Mouse (Mus musculus): ENCODE data around the gene Poglut1. TPM values are rescaled to one million over a fixed set of nuclear protein-coding genes. Genes with fewer than 3 reads are reported as not detected.
"Not testable (repeated sequence)": the region's sequence is repeated elsewhere in the genome, so short reads cannot be mapped to it uniquely, and the experiment has no call there.

Gene Poglut1
- total RNA-seq, 2 experiments from 2014 or later, result 14.0 to 15.5 TPM

DNA sequence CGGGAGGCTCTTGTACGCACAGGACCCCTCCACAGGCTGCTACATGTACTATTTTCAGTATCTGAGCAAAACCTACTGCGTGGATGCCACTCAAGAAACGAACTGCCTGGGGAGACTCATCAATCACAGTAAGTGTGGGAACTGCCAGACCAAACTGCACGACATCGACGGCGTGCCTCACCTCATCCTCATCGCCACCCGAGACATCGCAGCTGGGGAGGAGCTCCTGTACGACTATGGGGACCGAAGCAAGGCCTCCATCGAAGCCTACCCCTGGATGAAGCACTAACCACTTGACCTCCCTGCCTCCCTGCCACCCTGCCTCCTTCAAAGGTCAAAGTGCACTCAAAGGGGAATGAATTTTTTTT, 72.8 kb downstream of the Poglut1 start:
- intact Hi-C loops (cut with DNase I); DNase-seq: not testable (repeated sequence)

DNA sequence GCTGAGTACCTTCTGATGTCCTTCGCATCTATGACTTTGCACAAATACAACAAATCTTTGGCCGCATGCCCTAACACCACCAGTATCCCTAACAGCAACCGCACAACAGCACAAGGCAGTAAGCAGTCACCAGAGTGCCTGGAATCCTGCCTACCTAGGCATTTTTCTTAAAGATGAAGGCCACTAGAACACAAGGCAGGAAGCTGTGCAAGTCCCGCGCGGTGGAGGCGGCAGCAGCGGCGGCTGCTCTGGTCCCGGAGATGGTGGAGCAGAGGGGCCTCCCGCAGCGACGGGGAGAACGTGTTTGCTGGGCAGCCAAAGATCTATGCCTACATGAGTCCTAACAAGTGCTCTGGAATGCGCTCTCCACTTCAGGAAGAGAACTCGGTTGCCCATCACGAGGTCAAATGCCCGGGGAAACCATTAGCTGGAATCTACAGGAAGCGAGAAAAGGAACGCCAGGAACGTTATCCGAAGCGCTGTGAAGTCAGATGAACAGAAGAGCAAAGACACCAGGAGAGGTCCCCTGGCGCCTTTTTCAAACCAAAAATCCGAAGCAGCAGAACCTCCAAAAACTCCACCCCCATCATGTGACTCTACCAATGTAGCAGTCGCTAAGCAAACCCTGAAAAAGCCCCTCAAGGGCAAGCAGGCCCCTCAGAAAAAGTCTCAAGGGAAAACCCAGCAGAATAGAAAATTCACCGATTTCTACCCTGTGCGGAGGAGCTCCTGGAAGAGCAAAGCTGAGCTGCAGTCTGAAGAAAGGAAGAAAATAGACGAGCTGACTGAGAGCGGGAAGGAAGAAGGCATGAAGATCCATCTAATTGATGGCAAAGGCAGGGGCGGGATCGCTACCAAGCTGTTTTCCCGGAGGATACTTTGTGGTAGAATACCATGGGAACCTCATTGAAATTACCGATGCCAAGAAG, 73.5 kb downstream of the Poglut1 start:
- intact Hi-C loops (cut with DNase I), result no loop called here
- peak; percentile 59 to 70 for DNase-seq

DNA sequence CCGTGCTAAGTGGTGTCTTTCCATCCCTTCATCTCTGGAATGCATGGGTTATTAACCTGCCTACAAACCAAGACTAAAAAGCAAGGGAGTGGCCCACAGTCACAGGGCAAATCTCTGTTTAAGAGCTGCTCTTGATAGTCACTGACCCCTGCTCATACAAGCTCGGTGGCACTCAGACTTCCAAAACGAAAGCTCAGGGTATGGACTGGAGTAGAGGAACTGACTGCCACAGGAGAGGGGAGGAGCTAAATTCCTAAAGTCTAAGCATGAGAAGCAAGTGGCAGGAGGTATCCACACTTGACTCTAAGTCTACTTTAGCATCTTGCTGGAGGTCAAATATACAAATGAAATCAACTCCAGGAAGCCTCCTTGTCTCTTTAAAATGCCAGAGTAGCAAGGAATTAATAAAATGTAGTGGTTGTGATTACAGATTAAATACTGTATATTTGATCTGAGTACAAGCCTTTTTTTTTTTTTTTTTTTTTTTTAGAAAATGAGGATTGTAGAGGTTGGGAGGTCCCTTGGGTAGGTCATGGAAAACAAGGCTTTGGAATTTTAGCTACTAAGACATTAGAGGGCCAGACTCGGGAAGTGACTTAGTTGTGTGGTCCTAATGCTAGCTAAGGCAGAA, 74.3 kb downstream of the Poglut1 start:
- DNase-seq, result no peak
- intact Hi-C loops (cut with DNase I), result no loop called here

Other genes with a start within 250 kb of the Poglut1 start
- not detected for gene Maats1, start 208.1 kb downstream of the Poglut1 start, total RNA-seq (2021)
- gene Cox17, start 203.3 kb downstream of the Poglut1 start, total RNA-seq (2021), result 100 to 1,000 TPM; 250 to 263 TPM
- gene Gm21987, start 203.2 kb downstream of the Poglut1 start, total RNA-seq (2021), result not detected
- gene Popdc2, start 188.0 kb downstream of the Poglut1 start, total RNA-seq (2021), result 100 to 1,000 TPM; 675 to 721 TPM
- 10 to 100 TPM in 1 of 2 experiments, 1 to 10 TPM in 1; 9.8 to 12.1 TPM for gene Pla1a, start 117.1 kb downstream of the Poglut1 start, total RNA-seq (2021)
- 10 to 100 TPM; 32.2 to 33.6 TPM for gene Adprh, start 97.6 kb downstream of the Poglut1 start, total RNA-seq (2021)
- gene Cd80, start 94.7 kb downstream of the Poglut1 start, total RNA-seq (2021), result under 1 TPM; 0.53 to 0.84 TPM
- 10 to 100 TPM; 54.1 to 59.0 TPM for gene Timmdc1, start 27.6 kb downstream of the Poglut1 start, total RNA-seq (2021)
- 10 to 100 TPM; 24.2 to 30.8 TPM for gene Tmem39a, start 8.4 kb upstream of the Poglut1 start, total RNA-seq (2021)
- gene Arhgap31, start 163.0 kb upstream of the Poglut1 start, total RNA-seq (2021), result 10 to 100 TPM; 58.3 to 65.7 TPM
- 10 to 100 TPM; 10.1 to 13.0 TPM for gene B4galt4, start 192.0 kb upstream of the Poglut1 start, total RNA-seq (2021)